Mouse (Mus musculus): ENCODE results near the gene H2-M10.4. TPM values are rescaled to one million over a fixed set of nuclear protein-coding genes. Genes with fewer than 3 reads are reported as not detected.
"Not testable (repeated sequence)": the region's sequence is repeated elsewhere in the genome, so short reads cannot be mapped to it uniquely, and the experiment has no call there.

The H2-M10.4 gene
- total RNA-seq (2021), result not detected in 2 replicates
- long read RNA-seq, experiment 1, result 0 reads
- long read RNA-seq, experiment 2, result 0 reads

GRCm38 (mm10) chr17:36462234-36462633 is at the start of gene H2-M10.4:
Gene H2-M10.4 (minus strand): TSS chr17:36462334.
- no peak for DNase-seq

DNA sequence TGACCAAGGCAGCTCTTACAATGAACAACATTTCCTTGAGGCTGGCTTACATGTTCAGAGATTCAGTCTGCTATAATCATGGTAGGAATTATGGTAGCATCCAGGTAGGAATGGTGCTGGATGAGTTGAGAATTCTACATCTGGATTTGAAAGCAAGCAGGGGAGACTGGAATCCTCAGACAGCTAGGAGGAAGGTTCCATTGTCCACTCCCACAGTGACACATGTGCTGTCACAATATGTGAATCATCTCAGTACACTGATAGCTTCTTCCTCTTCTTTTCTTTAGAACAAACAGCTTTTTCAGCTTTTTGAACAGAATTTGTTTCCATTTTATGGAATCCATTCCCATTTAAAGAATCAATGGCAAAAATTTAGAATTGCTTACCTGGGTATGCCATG is 41.8 kb upstream of the H2-M10.4 start:
- DNase-seq, result no peak

DNA sequence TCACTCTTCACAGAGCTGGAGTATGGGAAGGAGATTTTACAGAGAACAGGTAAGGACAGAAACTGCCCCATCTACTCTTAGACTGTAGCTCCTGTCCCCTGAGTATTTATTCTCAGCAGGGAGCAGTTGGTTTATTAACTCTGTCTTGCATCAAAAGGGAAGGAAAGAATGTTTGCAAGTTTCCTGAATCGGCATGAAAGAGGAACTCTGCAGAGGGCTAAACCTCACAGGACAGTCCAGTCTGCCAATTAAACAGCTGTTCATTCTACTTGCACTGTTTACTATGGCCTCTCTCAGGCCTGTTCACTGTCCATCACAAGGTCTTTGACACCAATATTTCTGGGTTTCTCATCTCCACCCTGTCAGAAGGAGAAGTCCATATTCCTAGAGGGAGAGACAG is 38.3 kb upstream of the H2-M10.4 start:
- DNase-seq, result no peak

DNA sequence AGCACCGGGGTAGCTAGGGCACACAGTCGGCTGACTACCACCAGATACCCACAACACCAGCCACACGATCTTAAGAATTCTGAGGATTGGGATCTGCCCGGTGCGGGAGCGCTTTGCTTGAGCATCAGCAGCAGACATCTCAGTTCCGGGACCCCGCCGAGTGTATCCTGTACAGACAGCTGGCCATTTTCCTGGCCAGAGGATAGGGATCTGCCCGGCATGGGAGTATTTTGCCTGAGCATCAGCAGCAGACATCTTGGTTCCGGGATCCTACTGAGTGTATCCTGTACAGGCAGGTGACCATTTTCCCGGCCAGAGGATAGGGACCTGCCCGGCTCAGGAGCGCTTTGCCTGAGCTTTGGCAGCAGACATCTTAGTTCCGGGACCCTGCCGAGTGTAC is 26.0 kb upstream of the H2-M10.4 start:
- not testable (repeated sequence) for DNase-seq

- no peak for DNase-seq
These were observed 24.6 kb upstream of the H2-M10.4 start for GRCm38 (mm10) chr17:36486687-36487230.

- no peak for DNase-seq
These were observed 21.7 kb upstream of the H2-M10.4 start for GRCm38 (mm10) chr17:36483865-36484264.

GRCm38 (mm10) chr17:36456260-36456659 is 5.9 kb downstream of the H2-M10.4 start:
- no peak for DNase-seq

DNA sequence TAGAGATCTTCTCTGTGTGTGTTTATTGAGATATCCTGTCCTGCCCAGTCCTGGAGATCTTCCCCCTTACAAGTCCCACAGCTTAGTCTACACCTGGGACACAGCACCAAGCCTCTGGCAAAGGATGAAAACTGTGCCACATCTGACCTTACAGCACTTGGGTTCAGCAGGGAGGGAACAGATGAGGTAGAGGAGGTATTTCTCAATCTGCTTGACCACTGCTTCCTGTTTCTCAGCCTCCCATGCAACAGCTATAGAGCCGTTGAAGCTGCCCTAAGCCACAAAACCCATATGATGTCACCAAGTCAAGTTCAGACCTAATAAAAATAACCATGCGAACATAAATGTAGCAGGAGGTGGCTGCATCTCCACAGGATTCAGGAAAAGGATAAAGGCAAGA is 30.7 kb downstream of the H2-M10.4 start:
- DNase-seq, result no peak

DNA sequence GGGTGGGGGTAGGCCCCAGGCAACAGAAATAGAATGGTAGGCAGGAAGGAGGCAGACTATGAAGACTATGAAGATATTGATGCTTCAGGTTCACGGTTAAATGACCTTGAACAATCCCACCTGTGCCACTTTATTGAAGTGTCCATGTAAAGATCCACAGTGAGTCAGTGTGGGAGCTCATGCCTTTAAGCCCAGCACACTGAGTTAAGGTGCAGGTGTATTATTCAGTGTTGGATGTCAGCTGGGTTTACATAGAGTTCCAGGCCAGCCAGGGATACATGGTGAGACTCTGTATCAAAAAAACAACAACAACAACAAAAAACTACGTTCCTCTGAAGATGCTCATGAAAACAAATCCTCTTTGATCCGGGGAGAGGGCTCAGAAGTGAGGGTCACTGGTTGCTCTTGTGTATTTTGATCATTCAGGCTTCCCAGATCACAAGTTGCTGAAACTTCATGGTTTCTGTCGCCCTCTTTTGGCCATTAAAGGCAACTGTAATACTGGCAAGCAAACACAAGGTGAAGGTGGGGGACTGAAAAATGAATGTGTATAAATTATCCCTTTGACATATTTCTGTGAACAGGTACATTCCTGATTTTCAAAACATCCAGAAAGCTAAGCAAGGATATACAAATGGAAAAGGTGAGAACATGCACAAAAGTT is 43.9 kb downstream of the H2-M10.4 start:
- DNase-seq, result peak; percentile 39

- no peak for DNase-seq
These were observed 44.7 kb downstream of the H2-M10.4 start for GRCm38 (mm10) chr17:36417416-36417815.

- no peak for DNase-seq
These were observed 46.7 kb downstream of the H2-M10.4 start for GRCm38 (mm10) chr17:36415407-36415806.

DNA sequence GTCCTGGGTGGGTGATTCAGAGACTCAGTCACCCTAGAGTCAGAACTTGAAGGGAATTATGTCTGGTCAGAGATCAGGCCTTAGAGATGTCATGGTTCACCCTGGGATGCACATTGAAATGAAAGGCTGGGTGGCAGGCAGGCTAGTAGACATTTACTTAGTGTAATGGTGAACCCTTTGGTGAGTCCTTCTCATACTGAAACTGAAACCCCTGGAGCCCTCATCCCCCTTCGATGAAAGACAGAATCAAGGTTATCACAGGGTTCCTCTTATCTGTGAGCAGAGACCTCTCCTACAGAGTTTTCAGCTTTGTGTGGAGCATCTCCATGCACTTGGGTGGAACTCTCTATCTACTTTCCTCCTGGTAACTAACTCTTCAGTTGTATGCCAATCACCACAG is 47.8 kb downstream of the H2-M10.4 start:
- no peak for DNase-seq

Other genes with a start within 250 kb of the H2-M10.4 start
- gene Rpp21, start 204.3 kb downstream of the H2-M10.4 start, total RNA-seq (2021), result 44.2 and 47.9 TPM in 2 replicates
- 15.6 and 18.4 TPM in 2 replicates for gene Trim39, start 190.1 kb downstream of the H2-M10.4 start, total RNA-seq (2021)
- gene H2-M10.2, start 175.8 kb downstream of the H2-M10.4 start, total RNA-seq (2021), result not detected in 2 replicates
- not detected in 2 replicates for gene H2-M10.1, start 136.2 kb downstream of the H2-M10.4 start, total RNA-seq (2021)
- gene H2-M10.3, start 93.9 kb downstream of the H2-M10.4 start, total RNA-seq (2021), result not detected in 2 replicates
- not detected in 2 replicates for gene H2-M11, start 84.7 kb upstream of the H2-M10.4 start, total RNA-seq (2021)
- gene H2-M9, start 180.3 kb upstream of the H2-M10.4 start, total RNA-seq (2021), result 0.30 and 1.0 TPM in 2 replicates
- gene H2-M1, start 209.9 kb upstream of the H2-M10.4 start, total RNA-seq (2021), result not detected in 2 replicates